Mouse (Mus musculus): ENCODE measurements at regions not wholly inside any gene's neighbourhood (a gene's known extent, or its start where the extent isn't known, plus 50 kb on each side); places are given as distances from the start of the nearest gene placed in this dataset.

DNA sequence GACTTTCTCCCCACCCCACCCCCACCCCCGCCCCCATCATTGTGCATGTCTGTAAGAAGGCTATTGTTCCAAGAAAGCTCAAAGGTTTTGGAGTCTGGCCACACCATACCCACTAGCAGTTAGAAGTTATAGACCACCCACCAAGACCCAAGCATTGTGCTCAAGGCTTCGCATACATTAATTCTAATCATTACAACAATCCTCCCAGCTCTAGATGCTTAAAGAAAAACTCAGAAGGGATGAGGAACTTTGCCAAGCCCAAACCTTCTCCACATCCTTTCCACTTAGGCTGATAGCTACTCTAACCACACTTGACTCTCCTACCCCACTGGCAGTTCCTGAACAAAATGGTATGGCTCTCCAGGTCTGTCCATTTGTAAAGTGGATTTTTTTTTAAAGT is 86.4 kb upstream of the Sesn3 start:
- 48% methylated on average over 2 of the region's 2 CpGs for WGBS
- Histone ChIP-seq H3K4me2 (ENCODE audit: low read depth, low read length, poor library complexity, severe bottlenecking) (no peak overlapping the region), H3K9me3 (ENCODE audit: low read length) (no peaks in the 10 kb centered on the region), H3K4me3 (ENCODE audit: low read depth, low read length) (no peak overlapping the region), H3K27ac (ENCODE audit: low read depth, low read length) (no peak overlapping the region), H3K27me3 (ENCODE audit: insufficient read depth, low read length) (no peaks in the 10 kb centered on the region), H3K9ac (replicated peaks; ENCODE audit: low read length, poor library complexity, severe bottlenecking) (no peak overlapping the region), H3K36me3 (ENCODE audit: insufficient read depth, low read length) (no peaks in the 10 kb centered on the region), H3K4me1 (ENCODE audit: insufficient read depth, low read length) (no peaks in the 10 kb centered on the region)
- no peak for TF ChIP-seq CTCF (IDR thresholded peaks at IDR 0.05)
- DNase-seq (ENCODE audit: low spot score) (no peak), ATAC-seq (ENCODE audit: low FRiP score) (no peak)

DNA sequence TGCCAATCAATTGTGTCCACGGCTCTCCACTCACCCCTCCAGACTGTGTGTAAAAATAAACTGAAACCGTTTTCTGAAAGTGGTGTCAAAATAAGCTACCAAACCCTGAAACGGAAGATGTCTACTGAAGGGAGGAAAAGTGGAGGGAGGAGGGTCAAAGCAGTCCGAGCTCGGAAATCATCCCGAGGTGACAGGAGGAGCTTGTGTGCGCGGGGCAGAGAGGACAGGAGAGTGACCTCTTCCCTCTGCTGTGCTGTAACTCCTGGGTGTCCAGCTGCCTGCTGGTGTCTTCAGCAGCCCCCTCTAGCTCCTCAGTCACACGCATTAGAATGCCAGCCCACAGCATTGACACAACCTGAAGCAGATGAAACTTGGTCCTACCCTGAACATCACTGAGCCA is 84.2 kb upstream of the Sesn3 start:
- WGBS: 85% methylated on average over 9 of the region's 9 CpGs
- H3K36me3 ChIP-seq (ENCODE audit: insufficient read depth, low read length): no peaks in the 10 kb centered on the region
- DNase-seq (ENCODE audit: low spot score): no peak
- H3K9ac ChIP-seq (replicated peaks; ENCODE audit: low read length, poor library complexity, severe bottlenecking): no peak overlapping the region
- H3K27me3 ChIP-seq (ENCODE audit: insufficient read depth, low read length): no peaks in the 10 kb centered on the region
- no peak overlapping the region for H3K4me3 ChIP-seq (ENCODE audit: low read depth, low read length)
- no peak overlapping the region for H3K4me2 ChIP-seq (ENCODE audit: low read depth, low read length, poor library complexity, severe bottlenecking)
- no peak for TF ChIP-seq CTCF (IDR thresholded peaks at IDR 0.05)
- no peaks in the 10 kb centered on the region for H3K4me1 ChIP-seq (ENCODE audit: insufficient read depth, low read length)
- ATAC-seq (ENCODE audit: low FRiP score): no peak
- H3K27ac ChIP-seq (ENCODE audit: low read depth, low read length): no peak overlapping the region
- H3K9me3 ChIP-seq (ENCODE audit: low read length): no peaks in the 10 kb centered on the region

DNA sequence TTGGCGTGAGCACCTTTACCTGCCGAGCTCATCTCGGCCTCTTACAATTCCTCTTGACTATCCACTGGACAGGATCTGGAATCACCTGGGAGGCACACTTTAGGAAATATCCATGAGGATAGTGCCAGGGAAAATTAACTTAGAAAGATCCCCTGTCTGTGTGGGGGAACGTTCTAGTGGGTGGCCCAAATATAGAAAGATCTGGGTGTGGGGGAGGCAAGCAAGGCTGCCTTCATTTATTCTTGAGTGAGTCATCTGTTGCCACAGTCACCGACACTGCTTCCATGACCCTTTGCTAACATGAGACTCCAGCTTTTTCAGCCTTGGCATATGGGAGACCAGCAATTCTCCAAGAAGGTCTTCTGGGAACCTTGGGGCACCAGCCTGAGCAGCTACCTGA is 80.1 kb upstream of the Sesn3 start:
- no peak for TF ChIP-seq CTCF (IDR thresholded peaks at IDR 0.05)
- no peaks in the 10 kb centered on the region for H3K9me3 ChIP-seq (ENCODE audit: low read length)
- DNase-seq (ENCODE audit: low spot score): no peak
- H3K27ac ChIP-seq (ENCODE audit: low read depth, low read length): no peak overlapping the region
- no peaks in the 10 kb centered on the region for H3K36me3 ChIP-seq (ENCODE audit: insufficient read depth, low read length)
- no peak overlapping the region for H3K4me3 ChIP-seq (ENCODE audit: low read depth, low read length)
- no peaks in the 10 kb centered on the region for H3K27me3 ChIP-seq (ENCODE audit: insufficient read depth, low read length)
- 95% methylated on average over 5 of the region's 5 CpGs for WGBS
- no peak overlapping the region for H3K4me2 ChIP-seq (ENCODE audit: low read depth, low read length, poor library complexity, severe bottlenecking)
- ATAC-seq (ENCODE audit: low FRiP score): no peak
- H3K4me1 ChIP-seq (ENCODE audit: insufficient read depth, low read length): no peaks in the 10 kb centered on the region
- H3K9ac ChIP-seq (replicated peaks; ENCODE audit: low read length, poor library complexity, severe bottlenecking): no peak overlapping the region

DNA sequence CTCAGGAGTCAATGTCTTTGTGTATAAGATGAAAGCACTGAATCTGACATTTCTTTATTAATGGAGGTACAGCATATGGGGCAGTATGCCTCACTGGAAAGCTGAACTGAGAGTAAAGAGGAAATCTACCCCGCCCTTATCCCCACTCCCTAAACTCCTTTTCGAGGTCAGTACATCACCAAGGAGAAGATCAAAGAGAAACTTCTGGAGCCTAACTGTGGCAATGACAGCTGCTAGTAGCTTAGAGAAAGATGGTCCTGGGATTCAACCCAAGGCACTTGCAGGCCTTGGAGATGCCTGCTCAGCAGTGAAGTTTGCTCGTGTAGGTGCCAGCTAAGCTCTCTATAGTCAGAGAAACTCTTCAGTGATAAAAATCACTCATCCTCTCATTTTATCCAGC is 75.8 kb upstream of the Sesn3 start:
- Histone ChIP-seq H3K27me3 (ENCODE audit: insufficient read depth, low read length) (no peaks in the 10 kb centered on the region), H3K9me3 (ENCODE audit: low read length) (no peaks in the 10 kb centered on the region), H3K36me3 (ENCODE audit: insufficient read depth, low read length) (no peaks in the 10 kb centered on the region), H3K4me3 (ENCODE audit: low read depth, low read length) (no peak overlapping the region), H3K4me2 (ENCODE audit: low read depth, low read length, poor library complexity, severe bottlenecking) (no peak overlapping the region), H3K4me1 (ENCODE audit: insufficient read depth, low read length) (no peaks in the 10 kb centered on the region), H3K9ac (replicated peaks; ENCODE audit: low read length, poor library complexity, severe bottlenecking) (no peak overlapping the region), H3K27ac (ENCODE audit: low read depth, low read length) (no peak overlapping the region)
- 70% methylated on average over 3 of the region's 3 CpGs for WGBS
- DNase-seq (ENCODE audit: low spot score) (no peak), ATAC-seq (ENCODE audit: low FRiP score) (no peak)
- no peak for TF ChIP-seq CTCF (IDR thresholded peaks at IDR 0.05)

DNA sequence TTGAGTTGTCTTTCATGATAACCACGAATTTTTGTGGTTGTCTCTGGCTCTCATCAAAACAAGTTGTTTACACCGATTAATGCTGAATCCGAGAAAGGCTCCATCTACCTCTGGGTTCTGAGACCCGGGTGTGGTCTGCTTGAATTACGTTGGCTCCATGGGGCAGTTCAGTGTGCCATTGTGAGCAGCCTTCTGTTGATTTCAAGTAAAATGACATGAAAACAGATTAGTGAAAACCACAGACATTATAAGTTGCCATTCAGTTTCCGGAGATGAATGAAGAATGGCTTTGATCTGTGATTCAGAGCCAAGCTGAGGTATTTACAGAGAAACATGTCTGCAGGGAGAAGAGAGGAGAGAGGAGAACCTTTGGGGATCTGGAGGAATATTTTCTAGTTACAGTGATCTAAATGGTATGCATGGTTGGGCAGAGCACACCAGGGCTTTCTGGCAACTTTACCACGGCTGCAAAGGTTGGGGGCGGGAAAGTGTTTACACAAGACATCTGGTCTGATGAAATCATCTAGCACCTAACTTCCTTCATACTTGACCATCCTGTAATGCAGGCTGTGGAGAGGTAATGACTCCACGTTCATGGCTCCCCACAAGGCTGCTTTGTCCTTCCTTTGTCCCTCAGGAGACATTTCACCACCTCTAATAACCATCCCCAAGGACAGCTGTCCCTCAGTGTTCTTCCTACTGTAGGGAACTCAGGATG is 74.7 kb upstream of the Sesn3 start:
- Histone ChIP-seq H3K4me1 (ENCODE audit: insufficient read depth, low read length) (no peaks in the 10 kb centered on the region), H3K9ac (replicated peaks; ENCODE audit: low read length, poor library complexity, severe bottlenecking) (no peak overlapping the region), H3K9me3 (ENCODE audit: low read length) (no peaks in the 10 kb centered on the region), H3K27me3 (ENCODE audit: insufficient read depth, low read length) (no peaks in the 10 kb centered on the region), H3K27ac (ENCODE audit: low read depth, low read length) (no peak overlapping the region), H3K4me2 (ENCODE audit: low read depth, low read length, poor library complexity, severe bottlenecking) (no peak overlapping the region), H3K36me3 (ENCODE audit: insufficient read depth, low read length) (no peaks in the 10 kb centered on the region), H3K4me3 (ENCODE audit: low read depth, low read length) (no peak overlapping the region)
- no peak for TF ChIP-seq CTCF (IDR thresholded peaks at IDR 0.05)
- DNase-seq (ENCODE audit: low spot score) (no peak), ATAC-seq (ENCODE audit: low FRiP score) (no peak)
- WGBS: 64% methylated on average over 9 of the region's 9 CpGs

DNA sequence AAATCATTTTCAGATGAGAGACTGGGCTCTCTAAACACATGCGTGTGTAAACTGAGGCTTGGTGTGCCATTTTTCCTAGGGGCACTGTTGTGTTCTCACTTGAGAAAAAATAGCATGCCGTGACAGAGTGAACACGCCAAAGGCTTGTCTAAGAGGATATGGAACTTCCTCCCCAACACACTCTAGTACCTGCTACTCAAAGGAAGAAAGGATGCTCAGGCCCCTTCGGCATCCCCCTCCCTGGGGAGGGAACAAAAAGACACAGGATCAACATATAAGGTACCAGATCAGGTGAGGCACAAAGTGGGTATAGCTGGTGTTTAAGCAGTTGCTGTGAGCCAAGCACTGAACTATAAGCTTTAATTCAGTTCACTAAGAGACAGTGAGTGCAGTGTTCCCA is 74.0 kb upstream of the Sesn3 start:
- no peak overlapping the region for H3K27ac ChIP-seq (ENCODE audit: low read depth, low read length)
- DNase-seq (ENCODE audit: low spot score): no peak
- H3K4me1 ChIP-seq (ENCODE audit: insufficient read depth, low read length): no peaks in the 10 kb centered on the region
- H3K4me2 ChIP-seq (ENCODE audit: low read depth, low read length, poor library complexity, severe bottlenecking): no peak overlapping the region
- no peak overlapping the region for H3K9ac ChIP-seq (replicated peaks; ENCODE audit: low read length, poor library complexity, severe bottlenecking)
- no peaks in the 10 kb centered on the region for H3K27me3 ChIP-seq (ENCODE audit: insufficient read depth, low read length)
- ATAC-seq (ENCODE audit: low FRiP score): no peak
- no peaks in the 10 kb centered on the region for H3K9me3 ChIP-seq (ENCODE audit: low read length)
- H3K36me3 ChIP-seq (ENCODE audit: insufficient read depth, low read length): no peaks in the 10 kb centered on the region
- 89% methylated on average over 4 of the region's 4 CpGs for WGBS
- TF ChIP-seq CTCF (IDR thresholded peaks at IDR 0.05): no peak
- H3K4me3 ChIP-seq (ENCODE audit: low read depth, low read length): no peak overlapping the region
